Mouse (Mus musculus): Measurements from ENCODE around the gene Mndal.
"Not testable (repeated sequence)": the region's sequence is repeated elsewhere in the genome, so short reads cannot be mapped to it uniquely, and the experiment has no call there.

The Mndal gene

DNA sequence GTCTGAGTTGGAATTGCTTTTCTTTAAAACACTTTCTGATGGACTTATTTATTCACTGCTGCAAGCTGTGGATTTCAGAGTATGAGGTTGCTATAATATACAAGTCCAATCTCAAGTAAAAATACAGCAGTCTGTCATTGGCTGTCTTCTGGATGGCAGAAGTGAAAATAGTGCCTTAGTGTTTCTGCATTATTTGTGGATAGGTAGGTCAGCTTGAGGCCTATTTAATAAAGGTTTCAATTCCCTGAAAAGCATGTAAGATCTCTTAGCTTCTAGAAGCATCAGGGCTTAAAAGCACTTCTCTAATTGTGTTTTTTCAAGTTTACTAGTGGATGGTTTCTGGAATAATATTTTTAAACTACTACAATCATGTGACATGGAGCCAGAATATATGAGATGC lies 52.5 kb downstream of the Mndal start:
- DNase-seq (ENCODE audit: low read depth, low spot score) = not testable (repeated sequence)

DNA sequence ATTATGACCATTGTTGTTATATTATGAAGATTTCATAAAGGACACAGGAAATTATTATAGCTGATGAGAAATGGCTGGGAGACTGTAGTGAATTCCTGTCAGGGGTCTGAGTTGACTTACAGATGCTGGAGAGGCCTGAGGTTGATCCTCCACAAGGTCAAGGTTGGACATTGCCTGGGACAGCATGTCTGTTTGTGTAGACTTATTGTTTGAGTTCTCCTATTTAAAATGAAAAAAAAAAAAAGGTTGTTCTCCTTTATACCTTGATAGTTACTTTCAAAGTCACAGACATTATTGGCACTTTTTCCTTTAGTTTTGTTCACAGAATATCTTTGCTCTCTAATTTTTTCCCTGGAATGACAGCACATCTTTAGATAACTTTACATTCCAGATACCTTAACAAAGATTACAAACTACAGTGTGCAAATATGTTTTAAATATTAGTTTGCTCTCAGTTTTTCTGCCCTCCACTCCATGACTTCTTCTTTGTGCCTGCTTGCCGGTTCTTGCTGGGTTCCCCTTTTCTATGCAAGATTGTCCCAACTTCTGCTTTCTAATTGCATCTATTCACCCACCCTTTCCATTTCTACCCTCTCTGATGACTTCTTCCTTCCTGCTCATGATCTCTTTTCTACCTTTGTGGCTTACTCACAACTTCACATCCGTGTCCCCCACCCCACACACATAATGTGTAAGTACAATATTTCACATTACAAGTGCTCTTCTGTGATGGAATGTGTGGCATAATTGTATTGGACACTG lies 55.1 kb downstream of the Mndal start:
- not testable (repeated sequence) for DNase-seq (ENCODE audit: low read depth, low spot score)

DNA sequence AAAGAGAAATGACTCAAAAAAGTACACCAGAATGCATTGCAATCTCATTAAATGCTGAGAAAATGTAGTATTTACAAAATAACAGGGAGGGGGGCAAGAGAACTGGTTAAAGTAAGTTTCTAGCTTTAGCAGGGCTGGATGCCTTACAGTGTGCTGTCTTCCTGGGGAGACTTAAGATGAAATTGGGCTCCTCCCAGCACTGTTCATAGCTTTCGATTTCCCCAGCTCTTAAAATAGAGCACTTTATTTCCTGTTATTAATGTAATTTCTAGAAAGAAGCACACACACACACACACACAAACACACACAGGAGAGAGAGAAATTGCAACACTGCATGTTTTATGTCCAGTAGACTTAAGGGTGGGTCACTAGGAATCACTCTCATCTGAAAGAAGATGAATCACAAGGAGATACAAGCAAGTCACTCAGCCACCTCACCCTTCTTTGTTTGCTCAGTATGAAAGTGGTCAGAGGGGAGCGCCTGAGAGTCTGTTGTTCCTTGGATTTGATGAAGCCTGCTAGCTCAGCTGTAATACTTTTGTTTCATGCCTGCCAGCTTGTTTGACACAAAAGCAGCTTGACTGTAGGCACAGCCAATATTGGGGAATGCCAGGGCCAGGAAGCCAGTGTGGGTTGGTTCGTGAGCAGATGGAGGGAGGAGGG lies 62.2 kb downstream of the Mndal start:
- not testable (repeated sequence) for DNase-seq (ENCODE audit: low read depth, low spot score)

DNA sequence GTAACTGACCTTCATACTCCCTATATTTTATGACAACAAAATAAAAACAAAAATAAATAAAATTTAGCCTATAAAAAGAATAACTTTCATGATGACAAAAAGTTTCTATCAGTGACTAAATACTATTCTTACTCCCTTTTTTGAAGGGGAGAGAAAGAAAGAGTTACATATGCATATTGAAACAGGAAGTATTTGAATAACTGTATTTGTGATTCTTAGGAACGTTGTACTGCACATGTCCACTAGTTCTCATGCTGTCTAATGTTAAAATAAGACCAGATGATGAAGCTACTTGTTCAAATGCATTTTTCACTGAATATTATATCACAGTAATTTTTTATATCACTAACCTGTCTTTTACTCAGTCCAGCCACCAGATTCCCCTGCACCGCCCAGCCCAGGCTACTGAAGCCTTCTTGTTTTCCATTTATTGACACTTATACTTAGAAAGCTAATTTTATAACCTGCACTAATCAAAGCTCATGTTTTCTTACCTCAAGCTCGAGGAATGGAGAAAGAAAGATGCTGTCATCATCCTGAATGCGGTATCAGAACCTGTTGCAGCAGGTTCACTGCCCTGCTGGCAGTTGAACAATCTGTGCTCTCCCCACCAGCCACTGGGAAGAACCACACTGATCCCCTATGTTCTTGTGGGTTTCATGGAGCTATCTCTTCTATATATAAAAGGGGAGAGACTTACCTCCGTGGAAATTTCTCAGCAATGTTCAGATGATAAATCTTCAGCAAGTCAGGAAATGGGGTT lies 62.9 kb downstream of the Mndal start:
- DNase-seq (ENCODE audit: low read depth, low spot score) = not testable (repeated sequence)

DNA sequence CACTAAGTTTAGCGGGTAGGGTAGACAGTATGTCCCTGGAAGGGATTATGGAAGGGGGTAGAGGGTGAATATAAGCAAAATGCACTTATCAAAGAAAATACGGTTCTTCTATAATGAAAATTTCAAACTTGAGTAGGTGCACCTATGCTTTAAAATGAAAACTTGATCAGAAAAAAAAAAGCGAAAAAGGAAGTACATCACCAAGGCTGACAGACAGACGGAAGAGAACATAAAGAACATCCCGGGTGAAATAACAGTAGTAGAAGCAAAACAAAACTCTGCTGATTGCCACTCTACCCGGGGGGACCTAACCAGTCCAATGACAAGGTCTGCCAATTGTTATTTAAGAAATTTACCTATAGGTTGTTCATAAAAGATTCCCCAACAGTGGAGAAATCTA lies 64.0 kb downstream of the Mndal start:
- DNase-seq (ENCODE audit: low read depth, low spot score) = not testable (repeated sequence)

DNA sequence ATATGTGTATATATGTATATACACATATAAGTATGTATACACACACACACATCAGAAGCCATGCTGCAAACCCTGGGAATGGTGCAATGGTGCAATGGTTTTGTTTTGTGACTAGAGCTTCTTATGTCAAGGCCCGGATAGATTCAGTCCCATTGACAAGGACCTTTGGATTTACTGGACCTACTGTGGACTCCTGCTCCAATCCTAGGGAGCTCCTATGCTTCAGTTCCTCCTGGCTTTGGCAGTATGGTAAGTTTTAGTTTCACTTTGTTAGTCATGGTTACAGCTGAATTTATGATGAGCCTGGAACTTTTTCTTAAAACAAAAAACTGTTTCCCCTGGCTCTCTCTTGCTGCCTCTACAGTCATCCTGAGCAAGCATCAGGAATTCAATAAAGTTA lies 65.2 kb downstream of the Mndal start:
- not testable (repeated sequence) for DNase-seq (ENCODE audit: low read depth, low spot score)

DNA sequence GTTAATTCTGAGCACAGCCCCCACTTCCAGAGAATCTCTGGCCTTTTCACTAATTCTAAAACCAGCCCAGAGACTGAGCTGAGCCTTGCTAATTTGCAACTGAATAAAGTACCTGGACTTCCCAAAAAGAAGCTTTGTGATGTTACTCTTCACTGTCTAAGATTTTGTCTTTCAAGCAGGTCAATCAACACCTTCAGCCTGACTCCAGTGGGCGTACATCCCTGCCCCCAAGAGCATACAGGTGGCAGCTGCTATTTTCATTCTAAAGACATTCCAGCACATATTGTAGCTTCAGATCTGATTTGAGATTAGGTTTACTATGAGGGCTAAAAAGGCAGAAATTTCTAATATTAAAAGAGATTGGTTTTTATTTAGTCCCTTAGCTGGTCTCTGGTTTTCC lies 73.7 kb downstream of the Mndal start:
- peak; percentile 44 for DNase-seq (ENCODE audit: low read depth, low spot score)

DNA sequence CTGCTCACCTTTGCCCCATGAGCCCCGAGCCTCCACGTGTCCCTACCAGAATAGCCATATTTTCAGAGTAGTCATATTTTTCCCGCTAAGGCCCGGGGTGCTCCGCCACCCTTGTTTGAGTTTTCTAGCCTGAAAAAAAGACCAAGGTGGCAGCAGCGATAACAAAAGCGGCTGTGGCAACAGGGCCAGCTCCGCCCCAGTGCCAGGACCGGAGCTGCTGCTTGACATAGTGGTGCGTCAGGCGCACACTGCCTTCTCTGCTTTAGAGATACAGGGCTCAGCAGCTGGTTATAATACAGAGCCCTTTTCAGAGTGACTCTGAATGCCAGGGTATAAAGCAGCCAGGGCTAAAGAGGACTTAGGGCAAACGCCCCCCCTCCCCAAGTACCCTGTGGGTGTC lies 75.8 kb downstream of the Mndal start:
- no peak for DNase-seq (ENCODE audit: low read depth, low spot score)

DNA sequence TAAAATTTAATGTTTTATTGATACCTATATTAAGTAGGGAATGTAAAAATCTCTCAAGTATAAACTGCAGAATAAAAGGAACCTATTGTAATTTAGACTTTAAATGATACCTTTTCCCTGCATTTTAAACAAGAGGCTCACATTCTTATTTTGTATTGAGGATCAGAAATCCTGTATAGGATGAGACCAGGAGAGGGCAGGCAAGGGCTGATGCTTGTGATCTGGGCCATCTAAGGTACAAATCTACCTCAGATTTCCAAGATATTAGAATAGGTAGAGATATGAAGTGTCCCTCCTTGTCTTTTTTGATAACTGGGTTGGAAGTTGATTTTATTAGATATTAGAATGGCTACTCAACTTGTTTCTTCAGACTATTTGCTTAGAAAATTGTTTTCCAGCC lies 88.6 kb downstream of the Mndal start:
- not testable (repeated sequence) for DNase-seq (ENCODE audit: low read depth, low spot score)

DNA sequence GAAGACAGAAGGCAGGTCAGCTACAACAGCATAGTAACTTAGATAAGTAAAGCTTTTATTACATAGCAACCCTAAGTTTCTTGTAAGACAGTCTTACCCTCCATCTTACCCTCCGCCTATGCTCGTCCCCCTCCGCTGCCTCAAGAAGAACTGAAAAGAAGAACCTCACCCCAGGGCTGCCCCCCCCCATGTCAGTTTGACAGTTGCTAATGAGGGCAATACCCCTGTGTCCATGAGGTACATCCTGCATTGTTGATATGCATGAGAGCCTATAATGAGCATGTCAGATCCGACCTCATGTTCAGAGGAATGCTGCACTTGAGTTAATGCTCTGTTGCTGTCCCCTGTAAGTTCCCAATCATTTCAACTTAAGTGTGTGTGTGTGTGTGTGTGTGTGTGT lies 89.4 kb downstream of the Mndal start:
- not testable (repeated sequence) for DNase-seq (ENCODE audit: low read depth, low spot score)

DNA sequence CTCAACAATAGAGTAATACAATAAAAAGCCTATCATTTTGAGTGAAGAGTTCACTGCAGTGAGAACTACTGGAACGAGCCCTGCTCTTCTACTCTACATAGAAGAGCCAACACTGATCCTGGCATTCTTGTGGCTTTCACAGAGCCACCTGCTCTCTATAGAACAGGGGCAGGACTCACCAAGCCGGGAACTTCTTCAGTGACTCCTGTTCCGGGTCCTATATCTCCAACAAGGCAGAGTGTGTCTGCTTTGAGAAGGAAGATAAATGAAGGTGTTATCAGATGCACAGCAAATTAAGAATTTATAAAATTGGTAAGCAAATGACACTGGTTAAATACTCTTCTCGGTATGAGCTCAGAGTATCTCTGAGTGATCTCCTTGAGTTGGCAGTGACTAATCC lies 96.1 kb downstream of the Mndal start:
- DNase-seq (ENCODE audit: low read depth, low spot score) = not testable (repeated sequence)

DNA sequence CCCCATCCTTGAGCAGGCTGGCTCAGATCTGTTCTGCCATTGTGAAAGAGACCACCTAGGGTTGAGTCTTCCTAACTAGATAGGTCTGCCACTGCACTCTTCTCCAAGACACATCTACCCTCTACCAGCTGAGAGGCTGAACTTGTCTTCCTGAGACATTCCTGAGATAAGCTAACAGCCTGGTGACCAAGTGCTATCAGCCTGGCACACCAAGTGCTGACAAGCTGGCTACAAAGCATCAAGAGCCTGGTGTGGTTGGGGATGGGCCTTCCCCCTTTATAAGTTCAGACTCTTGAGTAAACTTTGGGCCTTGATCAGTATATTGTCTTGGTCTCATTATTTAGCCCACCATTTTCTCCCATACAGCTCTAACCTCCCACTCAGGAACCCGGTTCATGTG lies 97.5 kb downstream of the Mndal start:
- DNase-seq (ENCODE audit: low read depth, low spot score) = no peak

DNA sequence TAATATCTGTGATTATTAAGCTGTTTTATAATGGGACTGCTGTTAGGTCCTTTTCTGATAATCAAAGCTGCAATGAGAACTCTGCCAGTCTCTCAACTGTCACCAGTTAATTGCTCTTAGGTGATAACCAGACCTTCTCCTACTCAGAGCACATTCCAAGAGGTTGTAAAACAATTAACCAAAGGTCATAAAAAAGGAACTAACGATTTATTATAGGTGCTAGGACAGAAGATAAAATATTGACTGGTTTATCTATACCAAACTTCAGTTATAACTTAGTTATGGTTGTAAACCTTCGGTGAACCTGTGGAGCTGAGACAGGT lies 120.8 kb downstream of the Mndal start:
- not testable (repeated sequence) for DNase-seq (ENCODE audit: low read depth, low spot score)

DNA sequence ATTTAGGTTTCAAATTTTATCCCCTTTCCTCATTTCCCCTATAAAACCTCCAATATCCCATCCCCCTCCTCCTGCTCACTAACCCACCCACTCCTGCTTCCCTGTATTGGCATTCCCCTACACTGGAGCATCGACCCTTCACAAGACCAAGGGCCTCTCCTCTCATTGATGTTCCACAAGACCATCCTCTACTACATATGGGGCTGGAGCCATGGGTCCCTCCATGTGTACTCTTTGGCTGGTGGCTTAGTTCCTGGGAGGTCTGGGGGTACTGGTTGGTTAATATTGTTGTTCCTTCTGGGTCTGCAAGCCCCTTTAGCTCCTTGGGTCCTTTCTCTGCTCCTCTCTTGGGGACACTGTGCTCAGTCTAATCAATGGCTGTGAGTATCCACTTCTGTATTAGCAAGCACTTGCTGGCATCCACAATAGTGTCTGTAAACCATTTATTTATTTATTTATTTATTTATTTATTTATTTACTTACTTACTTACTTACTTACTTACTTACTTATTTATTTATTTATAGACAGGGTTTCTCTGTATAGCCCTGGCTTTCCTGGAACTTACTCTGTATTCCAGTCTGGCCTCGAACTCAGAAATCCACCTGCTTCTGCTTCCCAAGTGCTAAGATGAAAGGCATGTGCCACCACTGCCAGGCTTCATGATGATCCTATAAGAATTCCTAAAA lies 121.4 kb downstream of the Mndal start:
- not testable (repeated sequence) for DNase-seq (ENCODE audit: low read depth, low spot score)

DNA sequence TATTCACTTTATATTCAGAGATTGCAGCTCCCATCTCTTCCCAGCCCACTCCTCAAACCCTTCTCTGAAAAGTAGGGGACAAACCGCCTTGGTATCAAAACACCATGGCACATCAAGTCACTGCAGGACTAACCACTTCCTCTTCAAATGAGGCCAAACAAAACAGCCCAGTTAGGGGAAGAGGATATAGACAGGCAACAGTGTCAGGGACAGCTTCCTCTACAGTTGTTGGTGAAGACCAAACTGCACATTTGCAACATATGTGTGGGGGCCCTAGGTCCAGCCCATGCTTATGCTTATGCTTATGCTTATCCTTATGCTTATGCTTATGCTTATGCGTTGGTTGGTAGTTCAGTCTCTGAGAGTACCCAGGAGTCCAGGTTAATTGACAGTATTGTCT lies 133.0 kb downstream of the Mndal start:
- not testable (repeated sequence) for DNase-seq (ENCODE audit: low read depth, low spot score)

DNA sequence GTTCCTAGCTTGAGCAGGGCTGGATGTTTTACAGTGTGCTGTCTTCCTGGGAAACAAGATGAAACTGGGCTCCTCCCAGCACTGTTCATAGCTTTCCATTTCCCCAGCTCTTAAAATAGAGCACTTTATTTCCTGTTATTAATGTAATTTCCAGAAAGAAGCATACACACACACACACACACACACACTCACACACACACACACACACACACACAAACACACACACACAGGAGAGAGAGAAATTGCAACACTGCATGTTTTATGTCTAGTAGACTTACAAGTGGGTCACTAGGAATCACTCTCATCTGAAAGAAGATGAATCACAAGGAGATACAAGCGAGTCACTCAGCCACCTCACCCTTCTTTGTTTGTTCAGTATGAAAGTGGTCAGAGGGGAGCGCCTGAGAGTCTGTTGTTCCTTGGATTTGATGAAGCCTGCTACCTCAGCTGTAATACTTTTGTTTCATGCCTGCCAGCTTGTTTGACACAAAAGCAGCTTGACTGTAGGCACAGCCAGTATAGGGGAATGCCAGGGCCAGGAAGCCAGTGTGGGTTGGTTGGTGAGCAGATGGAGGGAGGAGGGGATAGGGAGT lies 139.5 kb downstream of the Mndal start:
- DNase-seq (ENCODE audit: low read depth, low spot score) = not testable (repeated sequence)

DNA sequence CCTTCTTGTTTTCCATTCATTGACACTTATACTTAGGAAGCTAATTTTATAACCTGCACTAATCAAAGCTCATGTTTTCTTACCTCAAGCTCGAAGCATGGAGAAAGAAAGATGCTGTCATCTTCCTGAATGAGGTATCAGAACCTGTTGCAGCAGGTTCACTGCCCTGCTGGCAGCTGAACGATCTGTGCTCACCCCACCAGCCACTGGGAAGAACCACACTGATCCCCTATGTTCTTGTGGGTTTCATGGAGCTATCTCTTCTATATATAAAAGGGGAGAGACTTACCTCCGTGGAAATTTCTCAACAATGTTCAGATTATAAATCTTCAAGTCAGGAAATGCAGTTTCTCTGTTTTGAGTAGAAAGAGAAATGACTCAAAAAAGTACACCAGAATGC lies 140.1 kb downstream of the Mndal start:
- DNase-seq (ENCODE audit: low read depth, low spot score) = not testable (repeated sequence)

DNA sequence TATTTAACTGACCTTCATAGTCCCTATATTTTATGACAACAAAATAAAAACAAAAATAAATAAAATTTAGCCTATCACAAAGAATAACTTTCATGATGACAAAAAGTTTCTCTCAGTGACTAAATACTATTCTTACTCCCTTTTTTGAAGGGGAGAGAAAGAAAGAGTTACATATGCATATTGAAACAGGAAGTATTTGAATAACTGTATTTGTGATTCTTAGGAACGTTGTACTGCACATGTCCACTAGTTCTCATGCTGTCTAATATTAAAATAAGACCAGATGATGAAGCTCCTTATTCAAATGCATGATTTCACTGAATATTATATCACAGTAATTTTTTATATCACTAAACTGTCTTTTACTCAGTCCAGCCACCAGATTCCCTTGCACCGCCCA lies 140.5 kb downstream of the Mndal start:
- DNase-seq (ENCODE audit: low read depth, low spot score) = not testable (repeated sequence)
